Mouse (Mus musculus) layer of hippocampus, postnatal 25 days (tissue): Measurements from ENCODE around the gene Ptges2. TPM values are rescaled to one million over a fixed set of nuclear protein-coding genes. Genes with fewer than 3 reads are reported as not detected.
A peak's percentile ranks its signal among the peaks of the same experiment; 100 is the strongest.

Experiments used
- DNase-seq, 2 experiments: peaks; one replicate each; pipeline ENCODE4 v3.0.0; 2022; ENCODE audit warnings: mixed read lengths in 2 of 2, low spot score in 1 of 2; ENCODE audit errors: extremely low spot score in 1 of 2
- total RNA-seq, 2 experiments: library from RNA; stranded (reverse); gene quantifications; 2 replicates each; pipeline ENCODE4 v1.2.3; 2021

Ptges2 gene
- total RNA-seq, 2 experiments from 2014 or later = 40.1 to 41.9 TPM

DNA sequence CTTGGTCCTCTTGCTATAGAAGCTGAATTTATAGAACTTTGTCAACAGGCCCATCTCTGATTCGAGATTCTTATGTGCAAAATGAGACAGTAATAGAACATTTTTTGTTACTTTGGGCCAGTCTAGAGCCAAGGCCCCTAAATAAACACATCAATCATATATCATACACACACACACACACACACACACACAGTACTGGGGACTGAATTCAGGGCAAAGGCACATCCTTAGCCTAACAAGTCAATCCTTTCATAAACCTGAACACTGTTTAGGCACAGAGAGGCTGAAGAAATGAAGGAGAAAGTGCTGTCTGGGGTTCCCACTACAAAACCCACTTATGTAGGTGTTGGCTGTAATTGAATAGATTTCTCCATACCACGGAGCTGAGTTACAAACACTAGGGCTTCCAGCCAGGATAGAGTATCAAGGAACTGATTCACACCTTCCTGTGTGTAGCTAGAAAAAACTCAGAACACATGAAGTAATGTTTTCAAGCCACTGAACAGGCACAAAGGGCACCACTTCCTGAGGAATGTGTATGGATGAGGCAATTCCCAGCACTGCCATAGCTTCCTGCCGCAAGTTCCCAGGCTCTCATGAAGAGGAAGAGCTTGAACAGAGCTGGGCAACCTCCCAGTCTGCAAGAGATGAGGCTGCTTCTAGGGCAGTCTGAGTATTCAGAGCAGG lies 41.1 kb downstream of the Ptges2 start:
- no peak for DNase-seq

DNA sequence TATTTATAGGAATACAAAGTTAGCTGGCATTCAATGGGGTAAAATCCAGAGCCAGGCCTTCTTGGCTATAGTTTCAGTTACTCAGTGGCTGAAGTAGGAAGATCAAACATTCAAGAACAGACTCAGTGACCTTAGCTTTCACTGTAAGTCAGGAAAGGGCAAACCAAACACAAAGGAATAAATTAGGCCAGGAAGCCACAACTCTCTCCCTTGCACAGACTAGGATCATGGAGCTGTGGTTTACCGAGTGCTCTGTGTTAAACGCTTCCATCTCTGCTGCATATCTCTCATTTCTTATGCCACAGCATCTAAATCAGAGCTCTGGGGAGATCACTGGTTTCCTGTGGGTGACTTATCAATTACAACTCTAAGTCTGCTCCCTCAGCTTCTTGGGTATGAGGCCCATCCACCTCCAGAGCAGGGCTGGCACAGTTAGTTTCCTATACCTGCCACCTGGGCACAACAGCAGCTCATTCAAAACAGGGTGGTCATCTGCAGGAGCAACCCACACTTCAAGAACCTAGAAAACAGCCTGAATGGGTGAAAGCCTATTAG lies 42.0 kb downstream of the Ptges2 start:
- DNase-seq = no peak

DNA sequence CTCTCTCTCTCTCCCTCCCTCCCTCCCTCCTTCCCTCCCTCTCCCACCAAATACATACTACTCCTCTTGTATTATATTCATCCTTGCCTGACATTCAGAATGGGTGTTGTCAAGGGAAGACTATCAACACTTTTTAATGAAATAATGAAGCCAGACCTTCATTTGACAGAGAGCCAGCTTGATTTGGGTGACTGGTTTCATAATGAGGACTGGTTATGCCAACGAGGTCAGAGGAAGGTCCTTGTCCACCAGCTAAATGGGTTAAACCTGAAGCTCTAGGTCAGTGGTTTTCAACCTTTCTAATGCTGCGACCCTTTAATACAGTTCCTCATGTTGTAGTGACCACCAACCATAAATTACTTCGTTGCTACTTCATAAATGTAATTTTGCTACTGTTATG lies 43.0 kb downstream of the Ptges2 start:
- DNase-seq = no peak

DNA sequence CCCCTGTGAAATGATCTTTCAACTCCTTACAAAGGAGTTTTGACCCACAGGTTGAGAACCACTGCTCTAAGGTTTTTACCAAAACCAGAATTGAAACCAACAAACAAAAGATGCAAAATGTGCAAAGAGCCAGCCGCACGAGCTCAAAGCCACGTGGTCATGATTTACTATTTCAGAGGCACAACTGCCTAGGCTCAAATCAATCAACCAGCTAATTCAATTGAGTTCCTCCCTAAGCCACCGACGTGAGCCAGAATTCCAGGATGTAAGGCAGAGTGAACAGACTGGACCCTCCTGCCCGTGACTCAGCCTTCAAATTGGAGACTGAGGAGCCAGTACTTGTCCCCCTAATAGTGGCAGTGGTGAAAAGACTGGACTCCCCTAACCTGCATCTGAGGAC lies 43.5 kb downstream of the Ptges2 start:
- no peak for DNase-seq

DNA sequence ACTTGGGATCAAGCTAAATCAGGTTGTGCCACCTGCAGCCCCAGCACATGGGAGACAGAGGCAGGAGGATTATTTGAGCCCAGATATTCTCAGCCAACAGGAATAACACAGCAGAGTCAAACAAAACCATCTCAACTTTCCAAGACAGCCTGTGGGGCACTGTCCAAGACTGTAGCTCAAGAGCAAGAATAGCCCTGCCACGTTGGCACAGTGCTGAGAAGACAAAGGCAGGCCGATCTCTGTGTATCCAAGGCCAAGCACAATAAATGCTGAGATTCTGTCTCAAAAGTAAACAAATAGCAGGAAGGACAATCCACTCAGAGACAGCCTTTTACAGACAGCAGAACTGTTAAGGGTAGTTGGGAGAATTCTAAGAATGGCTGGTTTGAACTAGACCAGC lies 44.5 kb downstream of the Ptges2 start:
- no peak for DNase-seq

DNA sequence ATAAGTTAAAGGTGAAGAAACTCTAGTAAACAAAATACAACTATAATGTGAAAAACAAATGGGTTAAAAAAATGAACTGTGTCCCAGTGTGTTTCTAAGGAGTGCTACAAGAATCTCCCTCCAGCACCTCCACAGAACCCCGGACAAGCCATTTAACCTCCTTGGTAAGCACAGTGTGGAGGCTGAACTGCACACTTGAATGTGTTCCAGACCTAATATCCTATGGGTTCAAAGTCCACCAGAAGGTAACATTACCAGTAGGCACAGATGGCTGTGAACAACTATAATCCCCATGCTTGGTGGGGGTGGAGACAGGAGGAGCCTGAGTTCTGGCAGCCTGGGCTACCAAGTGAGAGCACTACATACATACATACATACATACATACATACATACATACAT lies 44.9 kb downstream of the Ptges2 start:
- no peak for DNase-seq

DNA sequence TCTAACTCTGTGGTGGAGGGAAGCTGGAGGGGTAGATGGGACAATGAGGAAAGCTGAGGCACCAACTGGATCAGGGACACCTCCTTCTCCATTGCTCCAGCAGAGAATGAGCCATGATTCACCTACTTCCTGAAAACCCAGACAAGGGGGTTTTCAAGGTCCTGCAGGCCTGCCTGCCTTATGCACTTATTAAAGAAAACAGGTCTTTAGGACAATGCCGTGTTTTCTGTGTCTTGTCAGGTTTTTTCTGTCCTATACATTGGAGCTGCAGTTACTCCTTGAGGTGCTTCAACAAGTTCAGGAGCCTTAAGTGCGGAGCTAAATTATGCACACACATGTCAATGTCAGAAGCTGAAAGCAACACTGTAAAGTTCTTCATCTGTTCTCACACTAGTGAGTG lies 45.9 kb downstream of the Ptges2 start:
- DNase-seq = no peak

DNA sequence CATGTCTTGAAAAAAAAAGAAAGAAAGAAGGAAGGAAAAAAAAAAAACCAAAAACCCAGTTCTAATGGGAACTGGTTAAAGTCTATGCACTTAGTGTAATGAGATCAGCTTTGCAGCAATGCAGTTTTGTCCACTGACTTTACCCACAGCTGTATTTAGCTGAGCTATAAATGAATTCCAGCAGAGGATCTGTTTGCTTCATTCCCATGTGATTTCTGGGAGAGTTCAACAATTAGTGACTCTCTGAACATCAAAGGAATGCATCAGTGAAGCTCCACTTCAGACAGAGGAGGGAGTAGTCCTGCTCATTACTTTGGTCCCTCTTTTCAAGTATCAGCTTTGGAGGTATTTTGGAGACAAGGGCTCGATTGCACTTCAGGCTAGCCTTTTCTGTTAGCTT lies 49.8 kb downstream of the Ptges2 start:
- no peak for DNase-seq

DNA sequence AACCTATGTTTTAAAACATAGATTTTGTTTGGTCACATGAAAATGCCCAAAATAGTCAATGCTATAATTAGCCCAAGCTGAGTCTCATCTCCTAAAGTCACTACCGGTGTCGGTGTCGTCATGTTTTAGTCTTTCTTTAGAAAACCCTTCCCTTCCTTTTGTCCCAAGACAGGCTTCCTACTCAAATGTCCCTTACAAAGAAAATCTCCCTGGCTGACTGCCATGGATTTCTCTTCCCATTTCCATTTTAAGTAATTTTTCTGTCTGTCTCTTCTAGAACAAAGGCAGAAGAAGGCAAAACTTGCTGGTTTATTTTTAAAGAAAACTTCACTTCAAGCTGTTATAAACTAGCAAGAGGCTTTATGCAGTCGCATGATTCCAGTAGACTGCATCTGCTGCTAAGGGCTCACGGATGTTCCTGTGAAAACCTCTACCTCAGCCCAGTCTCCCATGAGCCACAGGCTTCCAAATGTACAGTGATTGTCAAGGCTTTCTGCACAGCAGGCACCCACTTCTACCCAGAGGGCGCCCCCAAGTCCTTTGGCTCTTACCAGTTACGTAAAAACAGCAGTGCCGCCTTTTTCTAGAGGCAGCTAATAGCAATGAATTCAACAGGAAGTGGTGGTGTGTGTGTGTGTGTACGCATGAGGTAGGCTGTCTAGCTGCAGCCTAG lies 51.7 kb downstream of the Ptges2 start:
- DNase-seq = no peak

DNA sequence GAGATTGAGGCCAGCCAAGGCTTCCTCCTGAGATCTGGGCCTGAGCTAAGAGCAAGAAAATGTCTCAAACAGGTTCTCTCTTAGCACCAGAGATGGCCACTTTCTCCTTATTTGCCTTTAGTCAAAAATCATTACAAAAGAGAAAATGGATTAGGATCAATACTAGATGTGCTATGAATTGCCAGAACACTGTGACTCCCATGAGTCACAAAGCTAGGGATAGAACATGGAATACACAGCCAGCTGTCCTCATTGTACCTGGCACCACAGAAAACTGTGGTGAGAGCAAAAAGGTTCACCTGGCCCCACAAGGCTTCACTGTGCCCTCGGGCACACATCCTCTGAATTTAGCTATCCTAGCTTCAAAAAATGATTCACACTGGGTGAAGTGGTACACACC lies 52.8 kb downstream of the Ptges2 start:
- DNase-seq = no peak

DNA sequence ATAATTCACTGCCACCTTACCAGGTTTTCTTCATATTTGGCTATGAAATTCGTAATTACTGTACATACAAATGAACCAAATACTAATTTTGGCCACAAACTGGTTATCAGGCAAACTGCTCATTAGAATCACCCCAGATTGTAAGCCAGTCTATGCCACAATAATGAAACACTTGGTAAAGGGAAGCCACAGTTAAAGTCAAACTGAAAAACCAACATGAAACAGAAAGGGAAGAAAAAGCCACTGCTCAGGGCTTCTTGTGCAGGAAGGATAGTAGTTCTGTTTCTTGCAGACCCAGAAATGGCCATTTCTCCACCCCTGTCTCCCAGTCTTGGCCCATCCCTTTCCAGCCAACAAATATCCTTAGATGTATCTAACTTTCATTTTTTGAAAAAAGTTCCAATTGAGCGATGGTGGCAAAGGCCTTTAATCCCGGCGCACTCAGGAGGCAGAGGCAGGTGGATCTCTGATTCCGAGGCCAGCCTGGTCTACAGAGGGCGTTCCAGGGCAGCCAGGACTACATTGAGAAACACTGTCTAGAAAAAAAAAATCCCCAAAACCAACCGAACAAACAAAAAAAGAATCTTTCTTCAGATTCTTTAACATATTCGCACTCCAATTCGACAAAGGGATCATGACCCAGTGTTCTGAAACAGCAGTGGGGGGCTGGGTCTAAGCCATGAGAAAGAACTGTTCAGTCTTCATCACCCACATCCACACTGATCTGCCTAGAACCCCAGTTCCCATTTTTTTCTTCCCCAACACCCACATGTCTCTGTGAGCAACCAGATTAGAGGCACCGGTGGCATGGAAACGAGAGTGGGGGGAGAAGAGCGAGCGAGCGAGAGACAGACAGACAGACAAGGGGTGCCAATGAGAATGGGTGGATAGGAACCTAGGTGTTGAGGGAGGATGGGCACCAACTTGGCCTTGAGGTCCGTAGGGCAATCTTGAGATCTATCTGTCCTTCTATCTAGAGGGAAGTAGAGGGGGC lies 54.4 kb downstream of the Ptges2 start, which contains the start of gene Naif1:
Gene Naif1 (plus strand): TSS at position 697 of the 994 bp plus-strand sequence.
- DNase-seq = peak in 1 of 2 experiments; percentile 22

DNA sequence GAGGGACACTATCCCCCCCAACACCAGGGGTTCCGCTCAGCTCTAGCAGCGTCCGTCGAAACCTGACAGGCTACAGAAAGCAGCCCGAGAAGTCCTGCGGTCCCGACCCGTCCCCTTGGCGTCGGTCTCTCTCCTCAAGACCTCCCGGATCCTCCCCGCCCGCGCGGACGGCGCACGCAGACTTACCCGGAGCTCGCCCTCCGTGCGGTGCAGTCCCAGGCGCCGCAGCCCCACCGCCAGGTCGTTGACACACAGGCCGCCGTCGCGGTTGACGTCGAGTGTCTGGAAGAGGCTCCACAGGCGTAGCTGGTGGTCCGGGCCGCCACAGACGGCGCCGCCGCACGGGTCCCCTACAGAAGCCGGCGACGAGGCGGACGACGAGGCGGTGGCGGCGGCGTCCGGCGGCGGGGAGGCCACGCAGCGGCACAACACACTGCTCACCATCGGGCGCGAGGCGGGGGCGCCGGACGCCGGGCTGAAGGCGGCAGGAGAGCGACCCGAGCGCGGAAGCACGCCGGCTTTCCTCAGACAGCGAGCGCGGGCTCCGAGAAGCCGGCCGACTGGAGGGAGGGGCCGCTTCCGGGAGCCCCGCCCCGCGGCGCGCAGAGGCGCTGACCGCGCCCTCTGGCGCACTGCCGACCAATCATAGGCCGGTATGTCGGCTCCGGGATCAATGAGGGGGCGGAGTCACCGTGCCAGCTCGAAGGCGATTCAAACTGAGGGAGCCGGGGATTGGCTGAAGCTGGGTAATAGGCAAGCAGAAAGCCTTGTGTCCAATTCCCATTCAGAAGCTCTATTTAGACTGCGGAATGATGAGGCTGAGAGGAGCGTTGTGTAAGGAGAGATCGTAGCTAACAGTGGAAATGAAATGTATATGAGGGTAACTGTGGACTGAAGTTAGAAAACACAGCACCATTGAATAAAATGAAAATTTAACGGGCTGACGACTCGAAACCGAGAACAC lies 55.5 kb downstream of the Ptges2 start, which contains the start of gene Slc25a25:
Gene Slc25a25 (minus strand): TSS at position 565 of the 964 bp plus-strand sequence.
- peak; percentile 93 to 95 for DNase-seq

DNA sequence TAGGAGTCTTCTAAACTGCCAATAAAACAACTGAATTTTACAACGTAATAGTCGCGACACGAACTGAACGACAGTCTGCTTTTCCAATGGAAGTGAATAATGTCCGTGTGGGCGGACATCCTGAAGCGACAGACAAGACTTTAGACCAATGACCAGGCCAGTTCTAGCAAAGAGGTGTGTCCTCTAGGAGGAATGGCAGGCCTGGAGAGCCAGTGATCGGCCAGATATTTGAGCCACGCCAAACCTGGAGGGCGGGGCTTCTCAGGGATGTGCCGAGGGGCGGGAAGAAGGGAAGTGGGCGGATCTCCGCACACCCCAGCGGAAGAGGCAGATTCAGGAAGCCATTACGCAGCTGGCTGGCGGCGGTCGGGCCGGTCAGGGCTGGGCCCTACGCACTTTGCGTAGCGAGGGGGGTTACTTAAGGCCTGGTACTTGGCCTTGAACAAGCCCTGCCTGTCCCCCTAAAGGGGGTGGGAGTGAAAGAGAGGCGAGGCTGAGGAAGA lies 56.2 kb downstream of the Ptges2 start:
- DNase-seq = peak; percentile 94 to 96

DNA sequence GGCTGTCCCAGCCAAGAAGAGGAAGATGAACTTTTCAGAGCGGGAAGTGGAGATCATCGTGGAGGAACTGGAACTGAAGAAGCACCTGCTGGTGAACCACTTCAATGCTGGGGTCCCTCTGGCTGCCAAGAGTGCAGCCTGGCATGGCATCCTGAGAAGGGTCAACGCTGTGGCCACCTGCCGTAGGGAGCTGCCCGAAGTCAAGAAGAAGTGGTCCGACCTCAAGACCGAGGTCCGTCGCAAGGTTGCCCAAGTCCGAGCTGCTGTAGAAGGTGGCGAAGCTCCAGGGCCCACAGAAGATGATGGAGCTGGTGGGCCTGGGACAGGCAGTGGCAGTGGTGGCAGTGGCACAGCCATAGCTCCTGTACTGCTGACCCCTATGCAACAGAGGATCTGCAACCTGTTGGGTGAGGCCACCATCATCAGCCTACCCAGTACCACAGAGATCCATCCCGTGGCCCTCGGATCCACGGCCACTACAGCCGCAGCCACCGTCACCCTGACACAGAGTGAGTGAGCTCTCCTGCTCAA lies 56.8 kb downstream of the Ptges2 start:
- DNase-seq = no peak

DNA sequence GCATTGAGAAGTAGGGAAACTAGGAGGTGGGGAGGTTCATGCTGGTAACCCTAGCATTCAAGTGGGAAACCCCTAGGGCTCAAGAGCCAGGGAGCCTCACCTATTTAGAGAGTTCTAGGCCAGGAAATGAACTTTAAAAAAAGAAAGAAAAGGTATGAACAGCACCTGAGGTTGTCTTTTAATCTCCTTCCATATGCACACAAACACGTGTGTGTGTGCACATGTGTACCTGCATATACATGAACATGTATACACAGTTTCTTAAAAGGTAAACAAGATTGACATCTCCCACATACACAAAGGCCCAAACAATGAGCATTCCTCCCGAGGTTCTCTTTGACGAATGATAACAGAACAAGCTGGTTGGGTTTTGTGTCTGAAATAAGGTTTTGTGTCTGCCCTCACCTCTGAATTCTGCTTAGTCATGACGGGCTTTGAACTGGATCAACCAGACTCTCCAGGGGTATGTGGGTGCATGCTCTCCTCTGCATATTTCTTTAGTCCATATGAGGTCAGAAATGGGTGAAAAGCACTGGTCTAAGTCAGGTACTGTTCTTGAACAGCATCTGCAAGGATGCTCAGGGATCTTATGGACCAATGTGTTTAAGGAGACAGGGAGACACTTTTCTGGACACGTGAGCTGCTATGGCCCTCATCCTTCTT lies 58.1 kb downstream of the Ptges2 start:
- DNase-seq = no peak

DNA sequence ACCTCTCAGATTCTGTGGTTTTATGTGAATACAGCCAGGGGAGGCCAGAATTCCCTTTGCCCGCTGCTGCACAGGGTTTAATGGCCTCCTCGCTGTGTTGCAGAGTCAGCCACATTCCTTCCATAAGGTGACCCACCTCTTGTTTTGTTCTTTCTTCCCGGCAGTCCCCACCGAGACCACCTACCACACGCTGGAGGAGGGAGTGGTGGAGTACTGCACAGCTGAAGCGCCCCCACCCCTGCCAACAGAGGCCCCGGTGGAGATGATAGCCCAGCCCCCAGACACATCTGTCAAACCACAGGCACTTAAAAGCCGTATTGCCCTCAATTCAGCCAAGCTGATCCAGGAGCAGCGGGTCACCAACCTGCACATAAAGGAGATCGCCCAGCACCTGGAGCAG lies 58.9 kb downstream of the Ptges2 start:
- no peak for DNase-seq

DNA sequence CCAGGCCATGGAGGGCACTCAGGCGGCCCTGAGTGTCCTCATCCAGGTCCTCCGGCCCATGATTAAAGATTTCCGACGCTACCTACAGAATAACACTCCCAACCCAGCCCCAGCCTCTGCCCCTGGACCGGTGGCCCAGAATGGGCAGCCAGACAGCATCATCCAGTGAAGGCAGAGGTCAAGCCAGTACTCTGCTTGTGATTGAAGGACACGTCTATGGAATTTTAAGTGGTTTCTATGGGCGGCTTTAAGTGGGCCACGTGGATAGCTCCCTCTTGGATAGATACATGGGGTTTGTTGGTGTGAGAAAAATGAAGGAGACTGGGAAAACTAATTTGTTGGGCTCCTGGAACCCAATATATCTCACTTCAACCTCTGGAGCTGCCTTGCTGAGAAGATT lies 59.4 kb downstream of the Ptges2 start:
- no peak for DNase-seq
